Mouse (Mus musculus): Measurements from ENCODE around the gene Ifnab. TPM values are rescaled to one million over a fixed set of nuclear protein-coding genes. Genes with fewer than 3 reads are reported as not detected.

Ifnab gene
- total and polyA plus RNA-seq, 3 experiments, result not detected

- Histone ChIP-seq H3K4me3 (ENCODE audit: low read depth, low read length) (peak within 1 kb of the TSS; percentile 97), H3K9me3 (replicated peaks) (no peaks in the 10 kb centered on the region), H3K27me3 (ENCODE audit: insufficient read depth, low read length) (no peaks in the 10 kb centered on the region), H3K4me1 (ENCODE audit: insufficient read depth, low read depth, low read length) (peaks cover 29% of the 10 kb centered on the region), H3K36me3 (replicated peaks) (peaks cover 23% of the 10 kb centered on the region)
- ATAC-seq (ENCODE audit: extremely low read depth, insufficient number of reproducible peaks, low FRiP score, poor library complexity, severe bottlenecking) (peak; percentile 73), DNase-seq (ENCODE audit: low spot score) (peak; percentile 95)
- TF ChIP-seq TAL1 (conservative IDR thresholded peaks at IDR 0.05; ENCODE audit: low read depth, low read length) (no peak), CTCF (IDR thresholded peaks at IDR 0.05; ENCODE audit: low read depth, low read length) (no peak), POLR2AphosphoS5 (IDR thresholded peaks at IDR 0.05; ENCODE audit: insufficient replicate concordance, low read depth, low read length) (no peak), GATA1 (IDR thresholded peaks at IDR 0.05; ENCODE audit: borderline replicate concordance, low read length) (no peak), GATA2 (IDR thresholded peaks at IDR 0.05; ENCODE audit: borderline replicate concordance, low read depth, low read length) (no peak)
Observed at GRCm38 (mm10) chr4:88721791-88722721, 30.9 kb upstream of the Ifnab start, which contains the start of the genes Gm26566 and Klhl9. Gm26566 (plus strand) TSS chr4:88721805. Klhl9 (minus strand) TSS chr4:88722465.

- TF ChIP-seq GATA1 (IDR thresholded peaks at IDR 0.05; ENCODE audit: borderline replicate concordance, low read length), result no peak
- no peak for TF ChIP-seq POLR2AphosphoS5 (IDR thresholded peaks at IDR 0.05; ENCODE audit: insufficient replicate concordance, low read depth, low read length)
- TF ChIP-seq GATA2 (IDR thresholded peaks at IDR 0.05; ENCODE audit: borderline replicate concordance, low read depth, low read length), result no peak
- no peak for TF ChIP-seq CTCF (IDR thresholded peaks at IDR 0.05; ENCODE audit: low read depth, low read length)
- TF ChIP-seq TAL1 (conservative IDR thresholded peaks at IDR 0.05; ENCODE audit: low read depth, low read length), result no peak
- no peak for ATAC-seq (ENCODE audit: extremely low read depth, insufficient number of reproducible peaks, low FRiP score, poor library complexity, severe bottlenecking)
- no peak for DNase-seq (ENCODE audit: low spot score)
- peak overlapping the region; percentile 44; the same call in 1 of the 2 replicates for H3K4me3 ChIP-seq (ENCODE audit: low read depth, low read length)
- peaks cover 43% of the 10 kb centered on the region for H3K36me3 ChIP-seq (replicated peaks)
- peaks cover 30% of the 10 kb centered on the region for H3K4me1 ChIP-seq (ENCODE audit: insufficient read depth, low read depth, low read length)
- H3K9me3 ChIP-seq (replicated peaks), result no peaks in the 10 kb centered on the region
- H3K27me3 ChIP-seq (ENCODE audit: insufficient read depth, low read length), result no peaks in the 10 kb centered on the region
Observed at GRCm38 (mm10) chr4:88718715-88719114, 27.6 kb upstream of the Ifnab start.

DNA sequence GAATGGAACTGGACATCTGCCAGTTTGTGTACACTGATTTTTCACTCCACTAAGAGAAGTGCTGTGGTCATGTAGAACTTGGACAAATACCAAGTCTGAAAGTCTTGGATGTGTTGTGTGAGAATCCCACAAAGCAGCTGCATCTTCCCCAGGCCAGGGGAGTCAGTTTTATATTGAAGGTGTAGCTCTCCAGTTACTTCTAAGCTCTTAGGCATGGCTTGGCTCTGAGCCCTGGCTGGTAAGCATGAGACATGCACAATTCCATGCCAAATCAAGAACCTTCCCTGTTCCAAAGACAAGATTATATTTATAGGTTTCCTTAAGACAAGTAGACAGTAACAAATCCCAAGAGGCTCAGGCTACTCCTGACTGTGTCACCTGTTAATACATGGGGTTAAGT, 23.9 kb upstream of the Ifnab start:
- Histone ChIP-seq H3K4me3 (ENCODE audit: low read depth, low read length) (no peak overlapping the region), H3K4me1 (ENCODE audit: insufficient read depth, low read depth, low read length) (peaks cover 16% of the 10 kb centered on the region), H3K36me3 (replicated peaks) (peaks cover 44% of the 10 kb centered on the region), H3K27me3 (ENCODE audit: insufficient read depth, low read length) (no peaks in the 10 kb centered on the region), H3K9me3 (replicated peaks) (no peaks in the 10 kb centered on the region)
- ATAC-seq (ENCODE audit: extremely low read depth, insufficient number of reproducible peaks, low FRiP score, poor library complexity, severe bottlenecking), result no peak
- no peak for DNase-seq (ENCODE audit: low spot score)
- TF ChIP-seq TAL1 (conservative IDR thresholded peaks at IDR 0.05; ENCODE audit: low read depth, low read length), result no peak
- TF ChIP-seq GATA1 (IDR thresholded peaks at IDR 0.05; ENCODE audit: borderline replicate concordance, low read length), result no peak
- TF ChIP-seq GATA2 (IDR thresholded peaks at IDR 0.05; ENCODE audit: borderline replicate concordance, low read depth, low read length), result no peak
- no peak for TF ChIP-seq POLR2AphosphoS5 (IDR thresholded peaks at IDR 0.05; ENCODE audit: insufficient replicate concordance, low read depth, low read length)
- no peak for TF ChIP-seq CTCF (IDR thresholded peaks at IDR 0.05; ENCODE audit: low read depth, low read length)

DNA sequence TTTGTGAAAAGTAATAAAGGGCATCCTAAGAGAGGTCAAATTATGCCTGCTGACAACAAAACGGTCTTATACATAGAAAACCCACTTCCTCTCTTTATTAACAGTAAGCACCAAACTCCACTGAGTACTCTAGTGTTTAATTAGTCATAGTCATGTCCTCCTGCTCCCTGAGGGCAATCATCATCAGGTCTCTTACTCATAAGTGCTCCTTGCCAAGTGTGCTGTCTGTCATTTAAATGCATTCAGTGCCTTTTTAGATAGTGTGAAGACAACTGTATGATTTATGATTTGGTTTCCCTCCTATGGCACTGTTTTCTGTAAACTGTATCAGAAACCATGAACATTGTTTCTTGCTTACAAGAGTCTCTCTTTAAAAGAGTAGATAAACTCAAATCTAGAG, 23.1 kb upstream of the Ifnab start:
- H3K9me3 ChIP-seq (replicated peaks), result no peaks in the 10 kb centered on the region
- H3K4me1 ChIP-seq (ENCODE audit: insufficient read depth, low read depth, low read length), result peaks cover 15% of the 10 kb centered on the region
- no peak overlapping the region for H3K4me3 ChIP-seq (ENCODE audit: low read depth, low read length)
- no peak for ATAC-seq (ENCODE audit: extremely low read depth, insufficient number of reproducible peaks, low FRiP score, poor library complexity, severe bottlenecking)
- no peak for DNase-seq (ENCODE audit: low spot score)
- no peaks in the 10 kb centered on the region for H3K27me3 ChIP-seq (ENCODE audit: insufficient read depth, low read length)
- peaks cover 45% of the 10 kb centered on the region for H3K36me3 ChIP-seq (replicated peaks)
- TF ChIP-seq CTCF (IDR thresholded peaks at IDR 0.05; ENCODE audit: low read depth, low read length), result no peak
- no peak for TF ChIP-seq GATA2 (IDR thresholded peaks at IDR 0.05; ENCODE audit: borderline replicate concordance, low read depth, low read length)
- no peak for TF ChIP-seq GATA1 (IDR thresholded peaks at IDR 0.05; ENCODE audit: borderline replicate concordance, low read length)
- no peak for TF ChIP-seq POLR2AphosphoS5 (IDR thresholded peaks at IDR 0.05; ENCODE audit: insufficient replicate concordance, low read depth, low read length)
- no peak for TF ChIP-seq TAL1 (conservative IDR thresholded peaks at IDR 0.05; ENCODE audit: low read depth, low read length)

DNA sequence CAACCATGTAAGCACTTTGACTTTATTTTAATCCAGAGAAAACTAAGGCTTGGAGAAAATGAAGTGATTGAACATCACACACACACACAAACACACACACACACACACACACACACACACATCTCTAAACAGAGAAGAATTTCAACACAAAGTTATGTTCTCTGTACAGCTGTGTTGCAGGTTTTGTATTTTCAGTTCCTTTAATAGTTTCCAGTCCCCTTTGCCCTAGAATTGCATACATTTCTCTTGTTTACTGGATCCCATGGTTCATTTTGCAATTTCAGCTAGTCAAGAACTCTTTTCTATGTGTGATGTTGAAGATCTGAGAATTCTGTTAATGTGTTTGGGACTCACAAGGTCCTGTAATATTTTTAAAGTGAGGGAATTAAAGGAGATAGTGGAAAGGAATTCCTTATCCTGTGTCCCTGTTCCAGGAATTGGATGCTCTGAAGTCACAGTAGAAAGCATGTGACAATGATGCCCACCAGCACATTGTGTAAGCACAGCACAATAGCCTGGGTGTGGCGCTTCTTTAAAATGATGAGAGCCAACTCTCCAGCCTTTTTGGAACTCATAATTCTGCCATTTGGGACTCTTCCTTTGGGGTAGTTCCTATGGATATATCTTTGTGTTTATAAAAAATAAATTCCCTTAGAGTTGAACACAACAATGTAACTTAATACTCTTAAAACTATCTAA, 16.1 kb upstream of the Ifnab start:
- DNase-seq (ENCODE audit: low spot score), result no peak

More for the DNA sequence above, 16.1 kb upstream of the Ifnab start:
- peaks cover 2% of the 10 kb centered on the region; the same call in 1 of the 2 replicates for H3K27me3 ChIP-seq (ENCODE audit: insufficient read depth, low read length)
- no peaks in the 10 kb centered on the region for H3K9me3 ChIP-seq (replicated peaks)
- peaks cover 8% of the 10 kb centered on the region for H3K36me3 ChIP-seq (replicated peaks)
- peaks cover 4% of the 10 kb centered on the region; the same call in 1 of the 2 replicates for H3K4me1 ChIP-seq (ENCODE audit: insufficient read depth, low read depth, low read length)
- H3K4me3 ChIP-seq (ENCODE audit: low read depth, low read length), result no peak overlapping the region
- TF ChIP-seq CTCF (IDR thresholded peaks at IDR 0.05; ENCODE audit: low read depth, low read length) (no peak), GATA1 (IDR thresholded peaks at IDR 0.05; ENCODE audit: borderline replicate concordance, low read length) (no peak), TAL1 (conservative IDR thresholded peaks at IDR 0.05; ENCODE audit: low read depth, low read length) (no peak), GATA2 (IDR thresholded peaks at IDR 0.05; ENCODE audit: borderline replicate concordance, low read depth, low read length) (no peak), POLR2AphosphoS5 (IDR thresholded peaks at IDR 0.05; ENCODE audit: insufficient replicate concordance, low read depth, low read length) (no peak)
- no peak for ATAC-seq (ENCODE audit: extremely low read depth, insufficient number of reproducible peaks, low FRiP score, poor library complexity, severe bottlenecking)
